Mouse (Mus musculus): ENCODE data around the gene Heatr6.

The Heatr6 gene

GRCm38 (mm10) chr11:83753581-83754181 is at the start of gene Heatr6:
Gene Heatr6 (plus strand): TSS chr11:83753696.
- peak; percentile 92 for DNase-seq

- DNase-seq = no peak
Observed at GRCm38 (mm10) chr11:83703705-83704104, 49.8 kb upstream of the Heatr6 start, which contains the start of gene Wfdc17. Gene Wfdc17 (plus strand): TSS chr11:83703991.

GRCm38 (mm10) chr11:83708715-83709114 is 44.8 kb upstream of the Heatr6 start, which contains the start of gene Wfdc18:
Gene Wfdc18 (plus strand): TSS chr11:83709015.
- DNase-seq = no peak

GRCm38 (mm10) chr11:83709683-83710082 is 43.8 kb upstream of the Heatr6 start:
- no peak for DNase-seq

GRCm38 (mm10) chr11:83712671-83713070 is 40.8 kb upstream of the Heatr6 start:
- DNase-seq = no peak

- DNase-seq = no peak
Observed at GRCm38 (mm10) chr11:83713925-83714324, 39.6 kb upstream of the Heatr6 start.

GRCm38 (mm10) chr11:83717042-83717665 is 36.3 kb upstream of the Heatr6 start:
- DNase-seq = no peak

- DNase-seq = no peak
Observed at GRCm38 (mm10) chr11:83720766-83721165, 32.7 kb upstream of the Heatr6 start.

GRCm38 (mm10) chr11:83728757-83729432 is 24.6 kb upstream of the Heatr6 start:
- DNase-seq = no peak

GRCm38 (mm10) chr11:83731116-83731515 is 22.4 kb upstream of the Heatr6 start:
- no peak for DNase-seq

GRCm38 (mm10) chr11:83733071-83733640 is 20.3 kb upstream of the Heatr6 start:
- no peak for DNase-seq

GRCm38 (mm10) chr11:83734215-83734614 is 19.3 kb upstream of the Heatr6 start:
- no peak for DNase-seq

- no peak for DNase-seq
Observed at GRCm38 (mm10) chr11:83735881-83736280, 17.6 kb upstream of the Heatr6 start.

- no peak for DNase-seq
Observed at GRCm38 (mm10) chr11:83737109-83737558, 16.4 kb upstream of the Heatr6 start.

GRCm38 (mm10) chr11:83739241-83739640 is 14.3 kb upstream of the Heatr6 start:
- peak; percentile 68 for DNase-seq

GRCm38 (mm10) chr11:83740443-83740991 is 13.0 kb upstream of the Heatr6 start:
- no peak for DNase-seq

- DNase-seq = no peak
Observed at GRCm38 (mm10) chr11:83741841-83742240, 11.7 kb upstream of the Heatr6 start.

GRCm38 (mm10) chr11:83742731-83743355 is 10.7 kb upstream of the Heatr6 start:
- no peak for DNase-seq

- no peak for DNase-seq
Observed at GRCm38 (mm10) chr11:83743525-83743924, 10.0 kb upstream of the Heatr6 start.

GRCm38 (mm10) chr11:83746152-83746551 is 7.3 kb upstream of the Heatr6 start:
- DNase-seq = no peak

GRCm38 (mm10) chr11:83746681-83747080 is 6.8 kb upstream of the Heatr6 start, which contains the start of gene Wfdc21:
Gene Wfdc21 (plus strand): TSS chr11:83746940.
- no peak for DNase-seq

- no peak for DNase-seq
Observed at GRCm38 (mm10) chr11:83747376-83748265, 5.9 kb upstream of the Heatr6 start.
